Mouse (Mus musculus): Measurements from ENCODE around the gene Plin4. TPM values are rescaled to one million over a fixed set of nuclear protein-coding genes. Genes with fewer than 3 reads are reported as not detected.

Plin4 gene
- total and polyA plus RNA-seq, 3 experiments: 0.04 TPM; not detected in 1

DNA sequence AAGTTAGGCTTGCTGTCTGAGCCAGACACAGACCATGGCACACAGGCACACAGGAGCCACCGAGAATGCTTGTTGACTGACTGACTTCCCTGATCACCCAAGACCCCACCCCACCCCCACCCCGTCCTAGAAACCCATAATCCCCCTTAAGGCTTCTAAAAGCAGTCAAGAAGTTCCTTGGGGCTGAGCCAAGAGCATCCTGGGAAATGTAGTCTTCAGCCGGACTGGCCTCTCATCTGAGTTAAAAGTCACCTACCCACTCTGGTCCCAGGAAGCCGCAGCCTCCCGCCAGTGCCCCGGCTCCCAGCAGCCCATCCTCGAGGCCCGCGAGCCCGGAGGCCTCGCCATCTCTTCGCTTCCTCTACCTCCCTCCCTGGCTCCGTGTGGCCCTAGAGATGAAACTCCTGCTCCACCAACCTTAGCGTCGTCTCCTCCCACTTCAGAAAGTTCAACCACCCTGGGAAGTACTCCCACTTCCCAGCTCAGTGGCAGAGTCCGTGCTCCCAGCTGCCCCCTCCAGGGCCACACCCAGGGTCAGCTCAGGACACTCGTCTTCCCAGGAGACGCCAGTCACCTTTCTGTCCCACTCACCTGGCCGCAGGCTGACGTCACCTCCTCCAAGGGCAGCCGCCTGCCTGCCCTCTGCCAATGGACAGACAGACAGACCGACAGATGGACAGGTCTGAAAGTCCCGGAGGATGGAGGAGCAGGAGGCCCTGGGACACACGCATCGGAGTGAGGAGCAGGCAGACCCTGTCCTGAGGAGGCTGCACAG lies 28.4 kb upstream of the Plin4 start:
- H3K4me3 ChIP-seq (replicated peaks in 1 of 3; ENCODE audit: low read depth in 2 of 3, low read length in 2 of 3, poor library complexity in 1 of 3): no peak overlapping the region
- no peaks in the 10 kb centered on the region for H3K79me2 ChIP-seq (replicated peaks; ENCODE audit: control insufficient read depth, extremely low read depth, insufficient read depth, poor library complexity, severe bottlenecking)
- TF ChIP-seq UBTF (IDR thresholded peaks at IDR 0.05; ENCODE audit: low read depth, low read length) (no peak), HCFC1 (IDR thresholded peaks at IDR 0.05; ENCODE audit: low read depth, low read length) (peak; percentile 64), KAT2A (IDR thresholded peaks at IDR 0.05; ENCODE audit: insufficient replicate concordance, low read length) (no peak), MAZ (IDR thresholded peaks at IDR 0.05; ENCODE audit: low read depth, low read length) (no peak), MAX (IDR thresholded peaks at IDR 0.05; ENCODE audit: low read length) (no peak)
- H3K9ac ChIP-seq (ENCODE audit: insufficient read depth, low read depth): no peak overlapping the region
- H3K4me1 ChIP-seq (ENCODE audit: control insufficient read depth in 1 of 2, insufficient read depth in 2 of 2): peaks cover 7 to 44% of the 10 kb centered on the region in 2 experiments; a peak in 3 of 4 replicates
- no peak overlapping the region for H3K27ac ChIP-seq (ENCODE audit: insufficient read depth, low read depth)
- peaks cover 82% of the 10 kb centered on the region for H3K27me3 ChIP-seq (replicated peaks)
- no peak overlapping the region for H3K4me2 ChIP-seq (ENCODE audit: insufficient read depth, low read depth, poor library complexity, severe bottlenecking)
- H3K9me3 ChIP-seq (replicated peaks; ENCODE audit: low read length): no peaks in the 10 kb centered on the region
- dilution Hi-C loops (cut with MboI; ENCODE audit: extremely low pct_ligation_motif_present, extremely low pct_unique_long_range_greater_than_20kb, low sequenced_read_pairs): no loop called here
- no peak for DNase-seq (ENCODE audit: extremely low read depth)
- no peaks in the 10 kb centered on the region for H3K36me3 ChIP-seq (replicated peaks in 1 of 2; ENCODE audit: control insufficient read depth in 1 of 2, insufficient read depth in 1 of 2, low read length in 1 of 2)
- in situ Hi-C loops (cut with MboI; ENCODE audit: low pct_ligation_motif_present, low pct_unique_long_range_greater_than_20kb, low sequenced_read_pairs): no loop called here

DNA sequence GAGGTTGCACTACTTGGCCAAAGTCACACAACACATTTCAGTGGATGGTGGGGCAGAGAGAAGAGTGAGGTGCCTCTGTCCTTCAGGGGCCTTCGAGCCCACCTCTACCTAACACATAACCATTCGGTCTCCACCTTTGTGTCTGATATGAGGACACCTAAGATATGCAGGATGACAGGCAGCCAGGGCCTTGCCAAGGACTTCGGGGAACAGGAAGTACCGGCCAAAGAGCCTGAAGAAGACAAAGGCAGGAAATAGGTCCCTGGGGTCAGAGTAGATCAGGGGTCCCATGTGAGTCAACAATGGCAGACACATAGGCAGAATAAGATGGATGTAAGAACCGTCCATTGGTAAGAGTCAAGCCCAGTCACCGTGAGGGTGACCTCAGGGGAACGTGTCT lies 27.0 kb upstream of the Plin4 start:
- in situ Hi-C loops (cut with MboI; ENCODE audit: low pct_ligation_motif_present, low pct_unique_long_range_greater_than_20kb, low sequenced_read_pairs): no loop called here
- H3K4me2 ChIP-seq (ENCODE audit: insufficient read depth, low read depth, poor library complexity, severe bottlenecking): no peak overlapping the region
- peaks cover 67% of the 10 kb centered on the region for H3K27me3 ChIP-seq (replicated peaks)
- H3K27ac ChIP-seq (ENCODE audit: insufficient read depth, low read depth): no peak overlapping the region
- H3K79me2 ChIP-seq (replicated peaks; ENCODE audit: control insufficient read depth, extremely low read depth, insufficient read depth, poor library complexity, severe bottlenecking): no peaks in the 10 kb centered on the region
- no peak overlapping the region for H3K4me3 ChIP-seq (replicated peaks in 1 of 3; ENCODE audit: low read depth in 2 of 3, low read length in 2 of 3, poor library complexity in 1 of 3)
- H3K9ac ChIP-seq (ENCODE audit: insufficient read depth, low read depth): no peak overlapping the region
- dilution Hi-C loops (cut with MboI; ENCODE audit: extremely low pct_ligation_motif_present, extremely low pct_unique_long_range_greater_than_20kb, low sequenced_read_pairs): no loop called here
- no peaks in the 10 kb centered on the region for H3K9me3 ChIP-seq (replicated peaks; ENCODE audit: low read length)
- no peak for DNase-seq (ENCODE audit: extremely low read depth)
- no peaks in the 10 kb centered on the region for H3K36me3 ChIP-seq (replicated peaks in 1 of 2; ENCODE audit: control insufficient read depth in 1 of 2, insufficient read depth in 1 of 2, low read length in 1 of 2)
- peaks cover 10 to 50% of the 10 kb centered on the region in 2 experiments; a peak in 3 of 4 replicates for H3K4me1 ChIP-seq (ENCODE audit: control insufficient read depth in 1 of 2, insufficient read depth in 2 of 2)
- TF ChIP-seq MAX (IDR thresholded peaks at IDR 0.05; ENCODE audit: low read length) (no peak), MXI1 (IDR thresholded peaks at IDR 0.05; ENCODE audit: low read depth, low read length) (no peak), MYC (IDR thresholded peaks at IDR 0.05; ENCODE audit: low read depth, low read length) (no peak), ELF1 (IDR thresholded peaks at IDR 0.05; ENCODE audit: low read depth, low read length) (no peak), USF2 (conservative IDR thresholded peaks at IDR 0.05; ENCODE audit: low read depth, low read length) (no peak), GABPA (IDR thresholded peaks at IDR 0.05; ENCODE audit: insufficient replicate concordance, low read depth, low read length) (no peak), JUN (IDR thresholded peaks at IDR 0.05; ENCODE audit: insufficient read depth, low read depth, low read length) (no peak), SMC3 (IDR thresholded peaks at IDR 0.05; ENCODE audit: low read depth, low read length) (no peak)
